Mouse (Mus musculus): ENCODE results near the gene AC161166.1. TPM values are rescaled to one million over a fixed set of nuclear protein-coding genes. Genes with fewer than 3 reads are reported as not detected.

Gene AC161166.1
- total RNA-seq, 2 experiments from 2014 or later, result not detected

DNA sequence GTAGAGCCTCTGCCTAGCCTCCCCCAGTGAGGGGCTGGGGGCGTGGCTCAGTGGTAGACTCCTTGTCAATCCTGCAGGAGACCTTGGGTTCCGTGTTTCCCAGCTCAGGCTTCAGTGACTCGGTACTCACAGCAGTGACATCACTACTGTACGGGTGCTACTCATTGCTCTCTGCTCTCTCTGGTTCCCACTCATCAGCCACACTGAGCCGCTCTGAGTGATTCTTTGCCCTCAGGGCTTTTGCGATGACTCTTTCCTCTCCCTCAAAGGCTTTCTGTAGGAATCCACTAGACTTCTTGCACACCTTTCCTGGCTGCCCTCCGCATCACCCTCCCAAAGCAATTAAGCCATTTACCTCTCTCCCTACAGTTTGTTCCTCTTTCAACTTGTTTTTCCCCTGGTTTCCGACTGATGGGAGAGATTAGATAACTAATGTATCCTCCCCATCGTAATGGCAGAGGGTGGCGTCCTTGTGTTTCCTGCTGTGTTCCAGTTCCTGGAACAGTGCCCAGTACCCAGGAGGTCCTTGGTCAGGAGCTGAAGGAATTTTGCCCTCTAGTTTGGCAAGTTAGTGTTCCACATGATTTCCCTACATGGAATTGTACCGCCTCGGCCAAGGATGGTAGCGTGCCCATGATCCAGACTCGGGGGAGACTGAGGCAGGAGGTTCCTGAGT lies 50.7 kb downstream of the AC161166.1 start:
- peak; percentile 72 to 77 for DNase-seq

Other genes starting within 250 kb of the AC161166.1 start
- 1 to 10 TPM; 4.7 to 5.2 TPM for gene Zfp93, start 242.0 kb downstream of the AC161166.1 start, total RNA-seq (2021)
- 10 to 100 TPM in 1 of 2 experiments, 1 to 10 TPM in 1; 8.8 to 10.3 TPM for gene Zfp61, start 211.2 kb downstream of the AC161166.1 start, total RNA-seq (2021)
- gene Zfp94, start 195.8 kb downstream of the AC161166.1 start, total RNA-seq (2021), result 1 to 10 TPM; 3.1 to 4.0 TPM
- under 1 TPM; 0.36 to 0.56 TPM for gene Tescl, start 178.5 kb downstream of the AC161166.1 start, total RNA-seq (2021)
- gene Lypd5, start 163.3 kb downstream of the AC161166.1 start, total RNA-seq (2021), result not detected
- 1 to 10 TPM in 1 of 2 experiments, under 1 TPM in 1; 0.79 to 1.3 TPM for gene Kcnn4, start 142.2 kb downstream of the AC161166.1 start, total RNA-seq (2021)
- gene Smg9, start 112.8 kb downstream of the AC161166.1 start, total RNA-seq (2021), result 10 to 100 TPM; 17.8 to 21.1 TPM
- not detected for gene Irgc1, start 60.2 kb downstream of the AC161166.1 start, total RNA-seq (2021)
- 1 to 10 TPM; 7.9 to 9.8 TPM for gene Plaur, start 50.0 kb downstream of the AC161166.1 start, total RNA-seq (2021)
- 1 to 10 TPM; 2.8 to 3.6 TPM for gene Cadm4, start 30.4 kb downstream of the AC161166.1 start, total RNA-seq (2021)
- gene Zfp428, start 5.4 kb downstream of the AC161166.1 start, total RNA-seq (2021), result 1 to 10 TPM; 6.0 to 6.8 TPM
- gene Irgq, start 18.2 kb upstream of the AC161166.1 start, total RNA-seq (2021), result 10 to 100 TPM; 20.4 to 24.1 TPM
- gene Pinlyp, start 33.7 kb upstream of the AC161166.1 start, total RNA-seq (2021), result not detected
- gene Xrcc1, start 33.8 kb upstream of the AC161166.1 start, total RNA-seq (2021), result 10 to 100 TPM; 37.6 to 41.3 TPM
- 10 to 100 TPM; 27.9 to 34.2 TPM for gene Ethe1, start 75.1 kb upstream of the AC161166.1 start, total RNA-seq (2021)
- under 1 TPM in 1 of 2 experiments, not detected in 1; 0.30 TPM for gene Zfp575, start 75.2 kb upstream of the AC161166.1 start, total RNA-seq (2021)
- 1 to 10 TPM; 5.4 to 5.8 TPM for gene Phldb3, start 98.3 kb upstream of the AC161166.1 start, total RNA-seq (2021)
- gene Lypd3, start 124.1 kb upstream of the AC161166.1 start, total RNA-seq (2021), result under 1 TPM; 0.36 to 0.92 TPM
- not detected for gene Tex101, start 164.2 kb upstream of the AC161166.1 start, total RNA-seq (2021)
- gene BC049730, start 196.8 kb upstream of the AC161166.1 start, total RNA-seq (2021), result not detected
- gene Gm4763, start 214.5 kb upstream of the AC161166.1 start, total RNA-seq (2021), result not detected
- under 1 TPM in 1 of 2 experiments, not detected in 1; 0.20 TPM for gene Cd177, start 247.9 kb upstream of the AC161166.1 start, total RNA-seq (2021)